Mouse (Mus musculus) large intestine, adult 2 months (tissue): ENCODE data around the gene Med14. TPM values are rescaled to one million over a fixed set of nuclear protein-coding genes. Genes with fewer than 3 reads are reported as not detected.

Experiments
- DNase-seq: peaks from one replicate; pipeline ENCODE4 v3.0.0-alpha.2; 2012; ENCODE audit warnings: low read depth, low spot score
- WGBS: fragments of 180-500 bp; shearing (Covaris S2); methylation state at CpG from one replicate; pipeline ENCODE4 v1.1.7; 2018; 5-methylcytosine and 5-hydroxymethylcytosine counted together
- polyA plus RNA-seq: library from polyadenylated mRNA; depleted of rRNA; stranded (reverse); fragments of >200 nt; gene quantifications from 2 replicates; pipeline ENCODE4 v1.2.3, GENCODE M21; 2012; rRNA removed

Gene Med14
- polyA plus RNA-seq, 1 experiment = 8.2 TPM

DNA sequence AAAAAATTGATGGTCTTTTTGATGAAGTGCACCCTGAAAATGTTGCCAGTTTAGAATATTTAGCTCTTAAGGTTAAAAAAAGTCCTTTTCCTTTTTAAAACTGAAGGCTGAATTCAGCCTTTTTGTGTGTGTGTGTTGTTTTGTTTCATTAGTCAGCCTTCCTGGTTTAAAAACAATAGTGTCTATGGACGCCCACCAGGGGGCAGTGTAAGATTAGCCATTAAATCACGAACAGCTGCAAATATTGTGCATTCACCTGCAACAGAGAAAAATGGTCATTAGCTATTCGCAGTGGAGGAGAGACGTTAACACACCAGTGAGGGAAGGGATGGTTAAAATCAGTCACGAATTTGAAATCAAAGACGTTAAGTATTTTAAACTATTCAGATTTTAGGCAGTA, 84.5 kb downstream of the Med14 start:
- DNase-seq = no peak
- WGBS = 32% methylated on average over 6 of the region's 6 CpGs

DNA sequence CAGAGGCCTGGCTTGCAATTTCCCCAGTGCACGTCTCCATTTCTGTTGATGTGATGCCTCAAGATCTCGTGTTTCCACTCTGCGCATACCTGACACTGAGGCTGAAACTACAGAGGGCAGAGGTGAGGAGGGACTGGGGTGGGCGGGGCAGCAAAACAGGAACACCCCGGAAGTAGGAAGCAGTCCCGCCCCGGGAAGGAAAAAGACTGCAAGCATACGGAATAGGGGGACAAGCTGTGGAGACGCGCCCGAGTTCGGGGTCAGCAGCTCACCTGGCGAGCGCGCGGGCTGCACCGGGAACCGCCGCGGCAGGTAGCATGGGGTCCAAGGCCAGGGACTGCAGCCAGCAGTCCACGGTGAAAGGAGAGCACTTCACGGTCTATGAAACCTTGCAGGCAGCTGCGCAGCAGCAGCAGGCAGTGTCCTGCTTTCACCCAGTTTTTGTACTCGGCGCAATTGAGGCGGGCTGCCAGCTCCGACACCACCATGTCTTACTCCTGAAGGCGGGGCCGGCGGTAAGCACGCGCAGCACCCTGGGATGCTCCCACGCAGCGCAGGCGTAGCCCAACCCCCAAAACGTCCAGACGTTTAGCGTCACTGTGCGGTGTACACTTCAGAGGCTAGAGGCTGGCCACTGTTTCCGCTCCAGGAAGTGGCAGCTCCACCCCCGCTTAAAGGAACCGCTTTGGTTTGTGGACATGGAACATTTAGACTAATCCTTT, 88.7 kb downstream of the Med14 start, which contains the start of gene 1810030O07Rik:
Gene 1810030O07Rik, minus strand, starts transcription at position 615 of the 722 bp plus-strand sequence.
- WGBS = 10% methylated on average over 42 of the region's 42 CpGs
- peak; percentile 64 for DNase-seq

DNA sequence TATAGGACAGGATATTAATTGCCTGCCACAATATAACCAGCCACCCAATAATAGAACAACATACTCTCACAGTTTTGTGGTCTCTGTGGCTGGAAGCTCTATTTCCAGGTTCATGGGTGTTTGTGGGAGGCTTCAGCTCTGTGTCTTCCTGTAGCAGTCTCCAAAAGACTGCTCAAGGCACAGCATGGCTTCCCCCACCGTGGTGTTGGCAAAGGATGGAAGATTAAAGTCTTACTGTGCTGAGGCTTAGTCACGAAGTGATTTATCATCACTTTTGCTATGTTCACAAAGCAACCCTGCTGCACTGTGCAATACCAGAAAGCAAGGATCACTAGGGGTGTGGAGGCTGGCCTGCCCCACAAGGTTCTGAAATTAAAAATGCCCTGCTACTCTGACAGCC, 108.0 kb downstream of the Med14 start:
- 66% methylated on average over 2 of the region's 2 CpGs for WGBS

DNA sequence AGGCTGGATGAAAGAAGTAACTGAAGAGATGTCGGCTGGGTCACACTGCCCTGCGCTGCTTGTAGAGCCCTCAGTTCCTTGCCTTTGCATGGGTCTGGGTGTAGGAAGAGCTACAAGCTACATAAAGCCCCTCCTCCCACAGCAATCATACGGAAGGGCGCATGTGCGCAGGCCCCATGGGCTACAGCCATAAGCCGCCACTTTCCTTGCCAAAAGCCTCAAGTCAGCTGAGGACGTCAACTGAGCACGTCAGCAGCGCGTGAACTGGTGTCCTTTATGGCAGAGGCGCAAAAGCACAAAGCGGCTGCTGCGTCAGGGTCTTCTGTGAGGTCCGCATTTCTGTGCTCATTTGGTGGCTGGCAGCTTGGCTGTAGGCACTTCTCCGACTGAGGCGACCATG, 110.0 kb downstream of the Med14 start:
- DNase-seq = no peak
- 90% methylated on average over 16 of the region's 16 CpGs for WGBS

More for the DNA sequence above, 108.0 kb downstream of the Med14 start:
- DNase-seq = no peak

DNA sequence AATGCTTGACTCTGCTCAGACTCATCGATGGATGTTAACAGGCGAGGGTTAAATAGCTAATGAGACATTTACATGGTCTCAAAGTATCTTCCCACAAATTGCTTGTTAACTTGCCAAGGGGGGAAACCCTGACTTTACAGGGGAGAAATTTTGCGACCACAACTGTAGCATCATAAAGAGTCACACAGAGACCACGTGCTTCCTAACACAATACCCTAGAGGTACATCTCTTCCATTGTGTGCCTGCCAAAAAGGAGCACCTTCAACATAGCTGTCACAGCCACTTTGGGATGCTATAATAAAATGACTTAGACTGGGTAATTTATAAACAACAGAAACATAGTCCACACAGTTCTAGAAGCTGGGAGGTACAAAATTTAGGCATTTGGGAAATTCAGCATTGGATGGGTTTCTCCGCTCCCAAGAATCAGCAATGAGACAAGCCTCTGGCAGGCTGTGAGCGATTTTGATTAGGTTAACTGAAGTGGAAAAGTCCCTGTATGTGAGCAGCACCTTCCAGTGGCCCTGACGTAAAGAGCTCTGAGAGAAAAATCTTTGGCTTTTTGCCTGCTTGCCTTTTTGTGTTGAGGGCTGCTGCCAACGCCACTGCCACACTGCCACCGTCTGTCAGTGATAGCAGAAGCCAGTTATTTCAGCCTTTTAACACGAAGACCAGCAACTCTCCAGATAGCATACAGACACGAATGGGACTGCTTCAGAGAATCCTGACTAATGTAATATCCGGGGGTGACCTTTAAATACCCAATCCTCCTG, 116.2 kb downstream of the Med14 start:
- 56% methylated on average over 12 of the region's 12 CpGs for WGBS
- DNase-seq = no peak

DNA sequence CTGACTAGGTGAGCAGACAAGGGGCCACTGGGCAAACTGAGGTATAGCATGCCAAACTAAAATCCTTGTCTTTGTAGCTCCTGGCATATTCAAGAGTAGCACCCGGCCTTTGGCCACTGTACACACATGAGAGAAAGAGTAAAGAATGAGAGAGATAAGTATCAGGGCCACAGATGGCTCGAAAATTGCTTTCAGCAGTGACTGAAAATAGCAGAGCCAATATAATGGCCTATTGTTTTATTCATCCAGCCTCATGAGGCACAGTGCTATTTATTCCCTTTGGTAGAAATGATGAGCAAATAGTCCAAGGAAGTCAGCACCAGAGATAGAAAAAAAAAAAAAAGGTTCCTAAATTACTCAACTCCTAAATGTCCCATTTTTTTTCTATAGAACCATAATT, 116.9 kb downstream of the Med14 start:
- WGBS = 33% methylated on average over 2 of the region's 2 CpGs
- DNase-seq = no peak

Other genes with a start within 250 kb of the Med14 start
- 32.3 and 34.6 TPM in 2 replicates for gene Atp6ap2, start 174.3 kb downstream of the Med14 start, polyA plus RNA-seq
- 13.8 and 14.1 TPM in 2 replicates for gene 1810030O07Rik, start 88.4 kb downstream of the Med14 start, polyA plus RNA-seq